Mouse (Mus musculus) adrenal gland, postnatal 25 days (tissue): ENCODE results near the gene Pstpip1. TPM values are rescaled to one million over a fixed set of nuclear protein-coding genes. Genes with fewer than 3 reads are reported as not detected.

Experiments
- DNase-seq: peaks from one replicate; pipeline ENCODE4 v3.0.0; 2021; ENCODE audit warnings: mixed read lengths
- long read RNA-seq: library from polyadenylated mRNA; stranded (forward); transcript quantifications from one replicate; pipeline ENCODE4 v2.0.0, GENCODE M21; 2021
- total RNA-seq: library from RNA; stranded (reverse); gene quantifications from 2 replicates; pipeline ENCODE4 v1.2.3, GENCODE M21; 2021

Pstpip1 gene
- total RNA-seq: 0.76 and 0.90 TPM in 2 replicates
- long read RNA-seq, partial matches to known transcripts: 0 of 2 reads
- long read RNA-seq, other reads (novel, unspliced or antisense): 0 of 2 reads

GRCm38 (mm10) chr9:56089778-56090520, at the start of gene Pstpip1:
Pstpip1 (plus strand) TSS chr9:56089962.
- DNase-seq: peak; percentile 69

GRCm38 (mm10) chr9:56041372-56042180, 48.2 kb upstream of the Pstpip1 start, which contains the start of gene Rcn2:
Rcn2 (plus strand) TSS chr9:56041845.
- DNase-seq: peak; percentile 96

DNA sequence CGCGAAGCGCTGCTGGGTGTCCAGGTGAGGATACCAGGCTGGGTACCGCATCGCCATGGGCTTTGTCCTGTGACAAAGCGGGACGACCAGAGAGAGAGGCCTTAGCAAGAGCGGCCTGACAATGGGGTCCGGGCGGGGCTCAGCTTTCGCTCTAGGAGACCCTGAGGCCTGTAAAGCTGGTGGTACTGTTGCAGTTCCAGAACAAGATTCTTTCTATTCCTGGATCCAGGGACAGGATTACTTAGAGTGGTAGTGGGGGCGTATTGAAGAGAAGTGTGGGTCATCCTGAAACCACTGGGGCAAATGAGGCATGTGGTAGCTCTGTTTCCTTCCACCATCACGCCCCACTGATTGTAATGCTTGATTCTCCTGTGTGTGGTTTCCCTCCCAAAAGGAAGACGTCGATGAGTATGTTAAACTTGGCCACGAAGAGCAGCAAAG, 47.6 kb upstream of the Pstpip1 start:
- DNase-seq: no peak

DNA sequence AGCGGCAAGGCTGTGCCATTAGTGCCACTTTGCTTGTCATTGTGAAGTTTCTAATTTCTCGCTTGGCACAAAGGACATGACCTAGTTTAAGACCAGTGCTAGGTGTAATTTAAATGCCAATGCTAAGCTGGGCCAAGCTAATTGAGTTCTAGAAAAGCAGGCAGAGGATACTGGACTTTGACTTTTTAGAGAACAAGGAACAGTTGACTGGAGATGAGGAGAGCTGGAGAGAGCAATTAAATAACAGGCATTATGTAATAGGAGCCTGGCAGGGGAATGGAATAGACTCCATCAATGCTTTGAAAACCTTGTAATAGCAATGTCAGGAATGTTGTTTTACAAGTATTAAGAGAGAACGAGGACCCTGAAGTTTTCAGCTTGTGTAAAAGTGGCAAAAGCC, 36.0 kb upstream of the Pstpip1 start:
- no peak for DNase-seq

DNA sequence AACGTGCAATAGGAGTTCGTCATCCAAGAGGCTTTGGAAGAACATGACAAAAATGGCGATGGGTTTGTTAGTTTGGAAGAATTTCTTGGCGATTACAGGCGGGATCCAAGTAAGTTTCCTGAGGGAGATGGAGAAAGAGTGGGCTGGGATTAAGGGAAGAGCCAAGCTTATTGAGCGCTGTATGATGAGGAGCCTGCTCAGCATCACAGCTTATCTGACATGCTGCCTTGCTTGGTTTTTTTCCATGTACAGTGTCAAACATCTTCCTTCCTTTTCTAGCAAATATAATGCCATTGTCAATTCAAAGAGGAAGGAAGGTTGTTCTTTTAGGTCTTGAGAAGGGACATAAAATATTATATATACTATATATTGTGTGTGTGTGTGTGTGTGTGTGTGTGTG, 33.6 kb upstream of the Pstpip1 start:
- DNase-seq: no peak

DNA sequence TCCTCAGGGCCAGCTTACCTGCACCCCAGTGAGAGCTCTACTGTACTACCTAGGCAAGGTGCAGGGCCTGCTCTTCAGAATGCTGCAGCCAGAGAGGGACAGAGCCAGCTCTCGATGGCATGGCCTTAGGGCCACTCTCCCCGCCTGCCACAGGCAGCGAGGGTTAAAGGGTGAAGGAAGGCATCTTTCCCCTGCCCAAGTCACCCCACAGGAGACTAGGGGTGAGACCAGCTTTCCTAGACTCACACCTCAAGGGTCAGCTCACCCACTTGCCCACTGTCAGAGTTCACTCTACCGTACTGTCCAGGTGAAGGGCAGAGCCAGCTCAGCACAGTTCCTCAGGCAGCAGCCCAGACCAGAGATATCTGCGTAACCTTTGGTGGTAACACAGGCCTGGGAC, 27.4 kb upstream of the Pstpip1 start:
- DNase-seq: no peak

- DNase-seq: no peak
Observed at GRCm38 (mm10) chr9:56065011-56065410, 24.8 kb upstream of the Pstpip1 start.

- no peak for DNase-seq
Observed at GRCm38 (mm10) chr9:56067964-56068363, 21.8 kb upstream of the Pstpip1 start.

GRCm38 (mm10) chr9:56068630-56069029, 21.1 kb upstream of the Pstpip1 start:
- DNase-seq: no peak

DNA sequence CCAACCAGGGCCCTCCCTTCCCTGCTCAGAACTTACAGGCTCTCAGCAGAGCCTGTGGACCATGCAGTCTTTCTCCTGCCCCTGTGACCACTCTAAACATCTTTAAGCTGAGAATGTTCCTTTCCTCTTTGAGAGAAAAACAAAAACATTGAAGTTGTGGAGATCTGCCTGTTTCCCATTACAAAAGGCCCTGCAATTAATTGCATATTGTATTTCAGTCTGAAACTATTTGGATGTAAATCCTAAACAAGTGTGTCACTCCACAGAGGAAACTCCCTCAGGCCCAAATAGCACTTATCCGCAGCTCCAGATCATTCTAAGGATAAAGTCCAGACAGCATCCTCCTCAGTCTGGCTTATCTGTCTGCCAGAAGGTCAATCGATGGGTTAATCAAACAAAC, 16.9 kb upstream of the Pstpip1 start:
- no peak for DNase-seq

- no peak for DNase-seq
Observed at GRCm38 (mm10) chr9:56074863-56075262, 14.9 kb upstream of the Pstpip1 start.

- peak; percentile 45 for DNase-seq
Observed at GRCm38 (mm10) chr9:56075264-56075663, 14.5 kb upstream of the Pstpip1 start.

- DNase-seq: no peak
Observed at GRCm38 (mm10) chr9:56075901-56076620, 13.7 kb upstream of the Pstpip1 start.

DNA sequence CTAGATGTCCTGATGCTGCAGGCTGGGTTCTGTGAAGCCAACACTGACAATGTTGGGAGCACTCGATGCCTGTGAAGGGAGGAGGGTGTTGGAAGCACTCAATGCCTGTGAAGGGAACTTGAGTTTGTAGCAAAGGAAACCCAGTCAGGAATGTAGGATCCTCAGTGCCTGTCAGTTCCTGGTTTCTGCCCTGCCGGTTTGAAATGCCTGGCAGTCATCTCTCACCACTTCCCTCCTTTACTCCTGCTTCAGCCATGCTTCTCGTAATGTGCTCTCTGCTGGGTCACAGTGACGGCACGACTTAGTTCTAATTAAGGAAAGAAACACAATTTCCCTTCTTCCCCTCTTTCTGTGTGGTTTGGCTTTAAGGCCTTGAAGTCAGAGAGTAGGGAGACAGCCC, 10.2 kb upstream of the Pstpip1 start:
- DNase-seq: no peak

DNA sequence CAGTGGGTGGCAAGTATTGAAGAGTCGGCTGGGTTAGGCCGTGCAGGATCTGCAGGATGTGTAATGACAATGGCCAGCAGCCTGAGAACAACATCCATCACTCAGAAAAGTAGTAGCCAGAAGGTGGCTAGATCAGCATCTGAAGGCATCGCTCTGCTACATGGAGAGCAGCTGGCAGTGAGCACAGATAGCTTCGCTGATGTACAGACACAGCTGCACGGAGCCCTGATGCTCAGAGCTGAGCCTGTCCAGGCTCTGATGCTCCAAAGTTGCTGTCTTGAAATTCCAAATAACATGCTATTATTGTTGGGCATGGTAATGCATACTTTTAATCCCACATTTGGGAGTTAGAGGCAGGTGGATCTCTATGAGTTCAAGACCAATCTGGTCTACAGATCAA, 3.2 kb upstream of the Pstpip1 start:
- no peak for DNase-seq

GRCm38 (mm10) chr9:56090546-56091225, 924 bp downstream of the Pstpip1 start:
- DNase-seq: no peak

GRCm38 (mm10) chr9:56092102-56092501, 2.3 kb downstream of the Pstpip1 start:
- no peak for DNase-seq

GRCm38 (mm10) chr9:56097584-56098298, 8.0 kb downstream of the Pstpip1 start:
- DNase-seq: no peak

- DNase-seq: no peak
Observed at GRCm38 (mm10) chr9:56100041-56100522, 10.3 kb downstream of the Pstpip1 start.

DNA sequence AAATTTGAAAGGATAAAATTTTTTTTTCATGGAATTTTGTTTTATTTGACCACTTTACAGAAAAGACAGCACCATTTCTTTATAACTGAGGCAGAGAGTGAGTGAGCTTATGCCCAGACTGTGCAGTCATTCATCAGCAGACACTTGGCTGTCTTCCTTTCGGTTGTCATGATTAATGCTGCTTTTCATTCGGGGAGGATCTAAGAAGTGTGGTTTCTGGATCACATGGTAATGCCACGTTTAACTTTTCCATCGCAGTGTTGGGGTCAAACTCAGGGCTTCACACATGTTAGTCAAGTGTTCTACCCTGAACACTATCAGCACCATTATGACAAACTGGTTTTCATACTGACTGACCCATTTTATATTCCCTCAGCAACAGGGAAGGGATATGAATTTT, 11.3 kb downstream of the Pstpip1 start:
- DNase-seq: no peak

DNA sequence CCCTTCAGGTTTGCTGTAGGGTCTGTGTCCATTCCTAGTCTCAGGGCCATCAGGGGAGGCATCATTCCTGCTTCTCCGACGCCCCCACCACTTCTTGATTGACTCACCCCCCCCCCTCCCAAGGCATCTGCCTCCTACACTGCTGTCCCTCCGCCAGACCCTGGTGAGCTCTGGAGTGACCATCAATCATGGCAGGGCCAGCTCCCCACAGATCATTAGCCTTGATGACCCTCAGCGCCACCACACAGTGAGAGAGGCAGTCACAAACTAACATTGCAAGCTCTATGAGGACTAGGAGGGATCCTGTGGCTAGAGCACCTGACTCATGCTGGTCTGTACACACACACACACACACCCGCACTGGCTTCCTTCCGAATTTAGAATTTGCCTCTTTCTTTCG, 15.2 kb downstream of the Pstpip1 start:
- DNase-seq: no peak
